Mouse (Mus musculus) forebrain, embryonic 16.5 days (tissue): Measurements from ENCODE around the gene Boc. TPM values are rescaled to one million over a fixed set of nuclear protein-coding genes. Genes with fewer than 3 reads are reported as not detected.
"Not testable (repeated sequence)": the region's sequence is repeated elsewhere in the genome, so short reads cannot be mapped to it uniquely, and the experiment has no call there.

Experiments used
- ATAC-seq: fragments of 200-750 bp; cut with Nextera tagmentation; 2 replicates; pipeline ENCODE4 v1.8.0; 2017; ENCODE audit warnings: mild to moderate bottlenecking, moderate library complexity
- H3K27ac ChIP-seq: fragments of 300-500 bp; sonication (generic); 2 replicates; pipeline ENCODE4 v1.5.1; 2014; ENCODE audit warnings: low read length, control low read depth
- H3K27me3 ChIP-seq: fragments of 300-500 bp; sonication (generic); replicated peaks from 2 replicates; pipeline ENCODE4 v1.6.1; 2014; ENCODE audit warnings: low read length; ENCODE audit not compliant: control insufficient read depth, insufficient read depth
- H3K36me3 ChIP-seq: fragments of 300-500 bp; sonication (generic); 2 replicates; pipeline ENCODE4 v1.6.1; 2014; ENCODE audit not compliant: control insufficient read depth, insufficient read depth
- H3K4me1 ChIP-seq: fragments of 300-500 bp; sonication (generic); replicated peaks from 2 replicates; pipeline ENCODE4 v1.6.1; 2014; ENCODE audit warnings: low read length; ENCODE audit not compliant: control insufficient read depth, insufficient read depth
- H3K4me2 ChIP-seq: fragments of 300-500 bp; sonication (generic); 2 replicates; pipeline ENCODE4 v1.6.1; 2014; ENCODE audit warnings: mild to moderate bottlenecking, low read length, control low read depth
- H3K4me3 ChIP-seq: fragments of 300-500 bp; sonication (generic); replicated peaks from 2 replicates; pipeline ENCODE4 v1.5.1; 2014; ENCODE audit warnings: mild to moderate bottlenecking, low read length, control low read depth
- H3K9ac ChIP-seq: fragments of 300-500 bp; sonication (generic); replicated peaks from 2 replicates; pipeline ENCODE4 v1.6.1; 2014; ENCODE audit warnings: low read depth, low read length, control low read depth
- H3K9me3 ChIP-seq: fragments of 300-500 bp; sonication (generic); 2 replicates; pipeline ENCODE4 v1.6.1; 2016; ENCODE audit warnings: low read length; ENCODE audit not compliant: control insufficient read depth
- WGBS: fragments of 180-500 bp; shearing (Covaris S2); extraction: QIAGEN DNeasy Blood & Tissue Kit; methylation state at CpG from one replicate; pipeline ENCODE4 v1.1.7; 2014; 5-methylcytosine and 5-hydroxymethylcytosine counted together
- polyA plus RNA-seq: library from polyadenylated mRNA; unstranded; fragments of >200 nt; fragmentation: Nextera tagmentation; extraction: Ambion mirVana; gene quantifications from 2 replicates; pipeline ENCODE4 v1.2.1, GENCODE M21; 2015

Boc gene
- polyA plus RNA-seq, 1 experiment from 2014 or later: 15.2 TPM

DNA sequence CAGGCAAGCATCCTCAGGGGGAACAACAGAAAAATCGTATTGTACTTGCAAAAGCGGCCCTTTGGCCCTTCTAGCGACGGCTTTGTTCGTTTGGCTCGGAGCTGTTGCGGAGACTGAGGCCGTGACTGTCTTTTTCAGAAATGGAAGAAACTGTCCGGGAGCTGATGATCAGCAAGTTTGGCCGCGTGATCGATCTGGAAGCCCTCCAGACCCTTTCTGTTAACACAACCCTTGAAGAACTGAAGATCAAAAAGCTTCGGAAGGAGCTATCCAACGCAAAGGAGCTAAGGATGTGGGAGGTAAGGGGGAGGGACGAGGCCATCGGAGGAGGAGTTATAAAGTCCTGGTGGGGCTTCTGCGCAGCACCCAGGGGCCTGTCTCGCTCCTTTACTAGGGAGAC, 79.9 kb downstream of the Boc start:
- Histone ChIP-seq H3K9ac (no peak overlapping the region), H3K36me3 (no peaks in the 10 kb centered on the region), H3K4me3 (no peak overlapping the region), H3K27ac (no peak overlapping the region), H3K9me3 (no peaks in the 10 kb centered on the region), H3K27me3 (no peaks in the 10 kb centered on the region), H3K4me1 (0 out of 2 replicates have a peak, but pooled peaks cover 8% of the 10 kb centered on the region), H3K4me2 (no peak overlapping the region)
- 37% methylated on average over 18 of the region's 18 CpGs for WGBS
- ATAC-seq: no peak

GRCm38 (mm10) chr16:44475682-44476375, 82.9 kb downstream of the Boc start:
- Histone ChIP-seq H3K27ac (no peak overlapping the region), H3K9ac (no peak overlapping the region), H3K27me3 (no peaks in the 10 kb centered on the region), H3K36me3 (no peaks in the 10 kb centered on the region), H3K4me1 (0 out of 2 replicates have a peak, but pooled peaks cover 3% of the 10 kb centered on the region), H3K4me3 (no peak overlapping the region), H3K4me2 (no peak overlapping the region), H3K9me3 (no peaks in the 10 kb centered on the region)
- ATAC-seq: no peak
- 92% methylated on average over 11 of the region's 11 CpGs for WGBS

- WGBS: 90% methylated on average over 14 of the region's 14 CpGs
Observed at GRCm38 (mm10) chr16:44475281-44475680, 83.4 kb downstream of the Boc start.

DNA sequence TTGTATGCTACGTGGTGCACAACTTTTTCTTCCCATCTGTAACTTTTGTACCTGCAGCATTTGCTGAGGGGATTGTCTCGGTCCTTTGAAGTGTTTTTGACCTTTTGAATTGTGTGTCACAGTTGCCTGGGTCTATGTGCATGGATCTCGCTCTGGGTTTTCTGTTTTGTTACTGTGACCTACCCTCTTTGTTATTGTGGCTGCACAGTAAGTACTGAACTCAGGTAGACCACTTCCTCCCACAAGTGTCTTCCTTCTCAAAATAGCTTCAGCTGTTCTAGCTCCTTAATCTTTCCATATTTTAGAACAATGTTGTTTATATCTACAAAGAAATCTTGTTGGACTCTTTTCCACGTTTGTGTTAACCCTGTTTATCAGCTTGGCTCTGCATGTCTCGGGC, 97.8 kb downstream of the Boc start:
- 80% methylated on average over 5 of the region's 5 CpGs for WGBS
- Histone ChIP-seq H3K9me3 (no peaks in the 10 kb centered on the region), H3K36me3 (no peaks in the 10 kb centered on the region), H3K4me3 (no peak overlapping the region), H3K9ac (no peak overlapping the region), H3K27me3 (no peaks in the 10 kb centered on the region), H3K4me2 (no peak overlapping the region), H3K4me1 (no peaks in the 10 kb centered on the region), H3K27ac (no peak overlapping the region)
- ATAC-seq: no peak

More at GRCm38 (mm10) chr16:44475281-44475680, 83.4 kb downstream of the Boc start:
- Histone ChIP-seq H3K36me3 (no peaks in the 10 kb centered on the region), H3K27ac (no peak overlapping the region), H3K27me3 (no peaks in the 10 kb centered on the region), H3K4me3 (no peak overlapping the region), H3K9ac (no peak overlapping the region), H3K4me1 (no peaks in the 10 kb centered on the region), H3K4me2 (no peak overlapping the region), H3K9me3 (no peaks in the 10 kb centered on the region)
- no peak for ATAC-seq

DNA sequence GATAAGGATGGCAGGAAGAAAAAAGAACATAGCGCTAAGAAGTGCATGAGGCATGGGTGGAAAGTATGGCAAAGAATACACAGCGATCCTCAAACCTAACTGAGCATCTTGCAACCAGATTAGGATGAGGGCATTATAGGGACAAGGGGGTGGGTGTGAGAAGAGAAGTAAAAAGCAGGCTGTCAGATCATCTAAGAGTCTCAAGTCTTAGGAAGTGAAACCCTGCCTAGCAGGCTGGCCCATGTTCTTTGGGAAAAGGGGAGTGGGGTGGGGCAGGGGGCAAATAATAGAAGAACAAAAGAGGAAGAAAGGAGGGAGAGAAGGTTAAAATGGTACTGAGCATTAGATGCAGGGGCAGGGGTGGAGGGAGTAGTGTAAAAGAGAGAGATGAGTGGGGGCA, 99.9 kb downstream of the Boc start:
- Histone ChIP-seq H3K9ac (no peak overlapping the region), H3K4me1 (no peaks in the 10 kb centered on the region), H3K9me3 (no peaks in the 10 kb centered on the region), H3K4me3 (no peak overlapping the region), H3K27me3 (no peaks in the 10 kb centered on the region), H3K27ac (no peak overlapping the region), H3K36me3 (no peaks in the 10 kb centered on the region), H3K4me2 (no peak overlapping the region)
- WGBS: 98% methylated on average over 2 of the region's 2 CpGs
- no peak for ATAC-seq

DNA sequence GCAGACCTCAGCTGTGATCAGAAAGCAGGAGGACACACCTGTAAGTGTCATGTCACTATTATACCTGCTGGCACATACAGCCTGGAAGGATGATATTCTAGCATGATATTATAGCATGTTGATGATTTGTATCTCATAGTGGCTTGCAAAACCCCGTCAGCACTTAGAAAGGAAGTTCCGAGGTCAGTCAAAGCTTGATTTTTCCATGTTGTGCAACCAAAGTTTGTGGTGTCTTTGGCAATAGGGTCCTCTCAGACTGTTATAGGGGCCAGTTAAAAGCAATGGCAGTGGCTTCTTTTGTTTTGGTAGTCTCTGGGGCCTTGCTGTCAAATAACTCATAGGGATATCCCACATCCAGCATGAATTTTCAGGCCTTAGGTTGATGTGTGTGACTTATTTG, 100.8 kb downstream of the Boc start:
- Histone ChIP-seq H3K4me2 (no peak overlapping the region), H3K27ac (no peak overlapping the region), H3K9me3 (no peaks in the 10 kb centered on the region), H3K4me1 (no peaks in the 10 kb centered on the region), H3K4me3 (no peak overlapping the region), H3K36me3 (no peaks in the 10 kb centered on the region), H3K27me3 (no peaks in the 10 kb centered on the region), H3K9ac (no peak overlapping the region)
- ATAC-seq: no peak
- WGBS: 96% methylated on average over 2 of the region's 2 CpGs

GRCm38 (mm10) chr16:44441913-44442312, 116.8 kb downstream of the Boc start:
- not testable (repeated sequence) for H3K4me2 ChIP-seq, H3K4me1 ChIP-seq, H3K9ac ChIP-seq, H3K27me3 ChIP-seq, H3K27ac ChIP-seq, ATAC-seq, H3K36me3 ChIP-seq, H3K4me3 ChIP-seq, H3K9me3 ChIP-seq
- WGBS: 93% methylated on average over 15 of the region's 15 CpGs

DNA sequence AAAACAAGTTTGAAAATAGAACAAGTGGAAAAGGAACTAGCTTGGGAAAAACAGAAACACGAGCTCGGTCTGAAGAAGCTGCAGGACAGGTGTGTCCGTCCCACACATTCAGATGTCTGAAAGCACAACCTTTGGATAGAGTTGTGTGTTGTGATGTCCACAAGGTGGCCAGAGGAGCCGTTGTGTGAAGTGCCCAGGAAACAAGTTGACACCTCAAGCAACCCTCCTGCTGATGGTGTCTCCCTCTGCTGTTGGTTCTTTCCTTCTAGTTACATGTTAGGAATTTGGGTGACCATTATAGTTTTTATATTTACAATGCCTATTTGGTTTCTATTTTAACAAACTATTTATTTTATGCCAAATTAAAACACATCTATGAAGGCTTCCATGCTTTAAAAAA, 123.2 kb downstream of the Boc start:
- H3K9ac ChIP-seq: no peak overlapping the region
- H3K27me3 ChIP-seq: no peaks in the 10 kb centered on the region
- no peaks in the 10 kb centered on the region for H3K36me3 ChIP-seq
- WGBS: 76% methylated on average over 4 of the region's 4 CpGs
- H3K27ac ChIP-seq: no peak overlapping the region
- no peak overlapping the region for H3K4me3 ChIP-seq
- no peaks in the 10 kb centered on the region for H3K4me1 ChIP-seq
- no peak overlapping the region for H3K4me2 ChIP-seq
- H3K9me3 ChIP-seq: no peaks in the 10 kb centered on the region
- no peak for ATAC-seq
